Mouse (Mus musculus): ENCODE measurements around the gene Olfr1049. TPM values are rescaled to one million over a fixed set of nuclear protein-coding genes. Genes with fewer than 3 reads are reported as not detected.
"Not testable (repeated sequence)": the region's sequence is repeated elsewhere in the genome, so short reads cannot be mapped to it uniquely, and the experiment has no call there.

Gene Olfr1049
- not detected for total RNA-seq (2021)
- long read RNA-seq, experiment 1 = 0 reads
- long read RNA-seq, experiment 2 = 0 reads

- not testable (repeated sequence) for DNase-seq (ENCODE audit: low spot score)
These were observed at the start of gene Olfr1049 for GRCm38 (mm10) chr2:86258228-86258627. Olfr1049 (minus strand) TSS chr2:86258328.

GRCm38 (mm10) chr2:86292155-86292554 lies 34.0 kb upstream of the Olfr1049 start, which contains the start of gene Olfr1052:
Olfr1052 (plus strand) TSS chr2:86292455.
- DNase-seq (ENCODE audit: low spot score) = no peak

- DNase-seq (ENCODE audit: low spot score) = not testable (repeated sequence)
These were observed 20.9 kb upstream of the Olfr1049 start, which contains the start of gene Olfr1051 for GRCm38 (mm10) chr2:86278988-86279387. Olfr1051 (minus strand) TSS chr2:86279088.

- DNase-seq (ENCODE audit: low spot score) = no peak
These were observed 17.9 kb downstream of the Olfr1049 start, which contains the start of gene Olfr1048 for GRCm38 (mm10) chr2:86240189-86240588. Olfr1048 (minus strand) TSS chr2:86240289.

- DNase-seq (ENCODE audit: low spot score) = no peak
These were observed 26.8 kb downstream of the Olfr1049 start, which contains the start of gene Olfr1047 for GRCm38 (mm10) chr2:86231301-86231700. Olfr1047 (minus strand) TSS chr2:86231401.

- no peak for DNase-seq (ENCODE audit: low spot score)
These were observed 38.9 kb downstream of the Olfr1049 start, which contains the start of gene Olfr1046 for GRCm38 (mm10) chr2:86219214-86219613. Olfr1046 (minus strand) TSS chr2:86219314.

Other genes starting within 250 kb of the Olfr1049 start
- gene Olfr1033, start 237.7 kb downstream of the Olfr1049 start, total RNA-seq (2021) = under 1 TPM in 1 of 2 experiments, not detected in 1; 1.00 TPM
- gene Olfr1034, start 212.5 kb downstream of the Olfr1049 start, total RNA-seq (2021) = not detected
- gene Olfr1036, start 184.3 kb downstream of the Olfr1049 start, total RNA-seq (2021) = not detected
- gene Olfr1037, start 170.9 kb downstream of the Olfr1049 start, total RNA-seq (2021) = not detected
- not detected for gene Olfr1039, start 122.4 kb downstream of the Olfr1049 start, total RNA-seq (2021)
- not detected for gene Olfr1040, start 111.6 kb downstream of the Olfr1049 start, total RNA-seq (2021)
- not detected for gene Olfr1042, start 96.5 kb downstream of the Olfr1049 start, total RNA-seq (2021)
- not detected for gene Olfr1043, start 90.8 kb downstream of the Olfr1049 start, total RNA-seq (2021)
- not detected for gene Olfr1044, start 80.5 kb downstream of the Olfr1049 start, total RNA-seq (2021)
- gene Olfr52, start 72.6 kb downstream of the Olfr1049 start, total RNA-seq (2021) = not detected
- gene Olfr1045, start 55.3 kb downstream of the Olfr1049 start, total RNA-seq (2021) = not detected
- gene Olfr1046, start 39.0 kb downstream of the Olfr1049 start, total RNA-seq (2021) = not detected
- gene Olfr1047, start 26.9 kb downstream of the Olfr1049 start, total RNA-seq (2021) = not detected
- gene Olfr1048, start 18.0 kb downstream of the Olfr1049 start, total RNA-seq (2021) = not detected
- gene Olfr1051, start 20.8 kb upstream of the Olfr1049 start, total RNA-seq (2021) = not detected
- not detected for gene Olfr1052, start 34.1 kb upstream of the Olfr1049 start, total RNA-seq (2021)
- not detected for gene Olfr1053, start 57.0 kb upstream of the Olfr1049 start, total RNA-seq (2021)
- gene Olfr1054, start 77.1 kb upstream of the Olfr1049 start, total RNA-seq (2021) = not detected
- gene Olfr1055, start 92.0 kb upstream of the Olfr1049 start, total RNA-seq (2021) = not detected
- not detected for gene Olfr1056, start 104.1 kb upstream of the Olfr1049 start, total RNA-seq (2021)
- gene Olfr1057, start 120.1 kb upstream of the Olfr1049 start, total RNA-seq (2021) = not detected
- gene Olfr1058, start 130.2 kb upstream of the Olfr1049 start, total RNA-seq (2021) = not detected
- gene Olfr1061, start 155.7 kb upstream of the Olfr1049 start, total RNA-seq (2021) = not detected
- not detected for gene Olfr1062, start 168.4 kb upstream of the Olfr1049 start, total RNA-seq (2021)
- not detected for gene Olfr1065, start 192.3 kb upstream of the Olfr1049 start, total RNA-seq (2021)
- gene Olfr1066, start 197.9 kb upstream of the Olfr1049 start, total RNA-seq (2021) = not detected
- not detected for gene Olfr228, start 229.1 kb upstream of the Olfr1049 start, total RNA-seq (2021)

Data from gastrocnemius, adult 18-20 months (tissue).